Comparison of ENCODE assay signal across 11 mouse cellular contexts in the genomic region with DNA sequence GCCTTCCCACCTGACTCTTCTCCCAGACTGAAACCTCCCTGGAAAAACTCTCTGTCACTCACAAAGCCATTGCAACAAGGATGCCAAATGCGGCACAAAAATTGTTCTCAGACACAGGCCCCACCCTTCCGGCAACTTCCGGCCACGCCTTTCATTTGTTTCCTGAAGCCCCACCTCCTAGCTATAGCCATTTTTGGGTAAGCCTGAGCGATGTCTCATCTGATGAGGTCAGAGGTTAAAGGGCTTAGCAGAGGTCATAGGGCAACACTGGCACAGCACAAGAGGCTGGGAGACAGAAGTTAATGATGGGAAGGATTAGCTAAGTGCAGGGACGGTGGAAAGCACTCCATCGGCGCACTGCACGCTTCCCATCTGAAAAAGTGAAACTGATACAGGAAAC. TPM values are rescaled to one million over a fixed set of nuclear protein-coding genes. Genes with fewer than 3 reads are reported as not detected.
A peak's percentile ranks its signal among the peaks of the same experiment; 100 is the strongest.
DNase-seq lines count a peak whose midpoint lies in the region; ATAC-seq and TF ChIP-seq lines count a peak whose summit lies in the region.
"Had no signal": no experiment of that assay in that cellular context is flagged by ENCODE, and none has a peak within 500 bp of the region (broad histone marks: within the 10 kb centered on the region; RNA-seq: fewer than 3 reads in every experiment).

No protein-coding gene starts in this region.

- peaks cover 17% of the 10 kb centered on the region for H3K27me3 ChIP-seq in heart, embryonic 16.5 days (ENCODE audit: control insufficient read depth, insufficient read depth, low read length)
- H3K27me3 ChIP-seq in limb, embryonic 13.5 days: no peaks in the 10 kb centered on the region

- H3K36me3 ChIP-seq in heart, embryonic 16.5 days (ENCODE audit: control insufficient read depth, insufficient read depth): no peaks in the 10 kb centered on the region
- H3K36me3 ChIP-seq in limb, embryonic 13.5 days: peaks cover 57% of the 10 kb centered on the region

- no peak overlapping the region for H3K27ac ChIP-seq in heart, embryonic 16.5 days (ENCODE audit: low read length)
- H3K27ac ChIP-seq in limb, embryonic 13.5 days: no peak overlapping the region
- H3K27ac ChIP-seq in left cerebral cortex, adult 2 months: no peak overlapping the region

- intact Hi-C loops in left cerebral cortex, adult 2 months (cut with DNase I): no loop called here

- 58% methylated on average over 9 of the region's 9 CpGs for WGBS in heart, embryonic 16.5 days
- 49% methylated on average over 9 of the region's 9 CpGs for WGBS in limb, embryonic 13.5 days

- H3K4me1 ChIP-seq in heart, embryonic 16.5 days (ENCODE audit: control insufficient read depth, insufficient read depth, low read length): no peaks in the 10 kb centered on the region
- peaks cover 31% of the 10 kb centered on the region for H3K4me1 ChIP-seq in limb, embryonic 13.5 days

- ATAC-seq in heart, embryonic 16.5 days (replicated peaks; ENCODE audit: extremely low read depth, insufficient read depth, low FRiP score): no peak
- no peak for ATAC-seq in limb, embryonic 13.5 days (ENCODE audit: low FRiP score, low read depth)
- peak; percentile 48 for ATAC-seq in megakaryocyte, adult 5-6 weeks (ENCODE audit: poor library complexity, severe bottlenecking)

- no peak for DNase-seq in heart, adult 8-10 months (ENCODE audit: low spot score)
- peak; percentile 62 for DNase-seq in ZHBTc4 (ENCODE audit: low read depth, low spot score)
- no peak for DNase-seq in testis, postnatal 14 days (ENCODE audit: low spot score)
- DNase-seq in heart, postnatal 4 days: no peak
- DNase-seq in left cerebral cortex, adult 2 months (ENCODE audit: extremely low spot score in 1 of 2, low spot score in 2 of 2): no peak
- DNase-seq: cerebellum, postnatal 10 days had no signal

- H3K4me2 ChIP-seq in heart, embryonic 16.5 days (ENCODE audit: low read depth, low read length): 0 out of 2 replicates have a peak overlapping the region, but pooled peaks have one; percentile 18
- peak overlapping the region; percentile 32; the same call in 1 of the 2 replicates for H3K4me2 ChIP-seq in limb, embryonic 13.5 days (replicated peaks)

- no peak for TF ChIP-seq CTCF in left cerebral cortex, adult 2 months (IDR thresholded peaks at IDR 0.05)

- H3K9ac ChIP-seq in heart, embryonic 16.5 days (ENCODE audit: low read length): no peak overlapping the region
- H3K9ac ChIP-seq in limb, embryonic 13.5 days: no peak overlapping the region

- no peak overlapping the region for H3K4me3 ChIP-seq in heart, embryonic 16.5 days (ENCODE audit: low read length)
- H3K4me3 ChIP-seq in limb, embryonic 13.5 days: no peak overlapping the region
- no peak overlapping the region for H3K4me3 ChIP-seq in left cerebral cortex, adult 2 months
- H3K4me3 ChIP-seq: hindbrain, embryonic 10.5 days had no signal

- H3K9me3 ChIP-seq in heart, embryonic 16.5 days (replicated peaks; ENCODE audit: control insufficient read depth, low read length): no peaks in the 10 kb centered on the region
- H3K9me3 ChIP-seq in limb, embryonic 13.5 days: no peaks in the 10 kb centered on the region
- H3K9me3 ChIP-seq: hindbrain, embryonic 10.5 days had no signal

RNA-seq across cellular contexts. Expression of a gene that starts 12.4 kb away (rescaled TPM):
- 5.4 and 6.4 TPM in 2 replicates for polyA plus RNA-seq in heart, embryonic 16.5 days (2015; fragmentation: Nextera tagmentation; extraction: Ambion mirVana)
- 1 to 10 TPM; 1.9 to 3.7 (median 2.6) TPM for total RNA-seq in heart, adult 8-10 months (2022)
- 223 TPM in 2 replicates for polyA plus RNA-seq in limb, embryonic 13.5 days (2015; fragmentation: Nextera tagmentation; extraction: Ambion mirVana)
- 0.16 and 0.27 TPM in 2 replicates for total RNA-seq in megakaryocyte, adult 5-6 weeks (2015)
- total RNA-seq in megakaryocyte, adult 5-6 weeks (2017): not detected in 2 replicates
- 1 to 10 TPM; 2.7 to 3.8 TPM for total RNA-seq in heart, postnatal 4 days (2021)
- 10 to 100 TPM in 1 of 2 experiments, 1 to 10 TPM in 1; 6.5 to 11.9 TPM for total RNA-seq in left cerebral cortex, adult 2 months (2021)

RNA-seq across cellular contexts. Expression of a gene that starts 41.8 kb away (rescaled TPM):
- polyA plus RNA-seq in heart, embryonic 16.5 days (2015; fragmentation: Nextera tagmentation; extraction: Ambion mirVana): 1,916 and 1,999 TPM in 2 replicates
- 1,000 to 10,000 TPM; 6,025 to 7,484 (median 6,750) TPM for total RNA-seq in heart, adult 8-10 months (2022)
- polyA plus RNA-seq in limb, embryonic 13.5 days (2015; fragmentation: Nextera tagmentation; extraction: Ambion mirVana): 24.3 and 27.4 TPM in 2 replicates
- not detected in 2 replicates for total RNA-seq in megakaryocyte, adult 5-6 weeks (2015)
- 0.28 and 0.33 TPM in 2 replicates for total RNA-seq in megakaryocyte, adult 5-6 weeks (2017)
- total RNA-seq in heart, postnatal 4 days (2021): 1,000 to 10,000 TPM; 6,197 to 6,868 TPM
- 100 to 1,000 TPM; 124 to 126 TPM for total RNA-seq in left cerebral cortex, adult 2 months (2021)

RNA-seq across cellular contexts. Expression of a gene that starts 41.9 kb away (rescaled TPM):
- polyA plus RNA-seq in heart, embryonic 16.5 days (2015; fragmentation: Nextera tagmentation; extraction: Ambion mirVana): 1.1 and 1.4 TPM in 2 replicates
- under 1 TPM in 1 of 4 experiments, not detected in 3; 0.91 TPM for total RNA-seq in heart, adult 8-10 months (2022)
- polyA plus RNA-seq in limb, embryonic 13.5 days (2015; fragmentation: Nextera tagmentation; extraction: Ambion mirVana): not detected in 2 replicates
- not detected in 2 replicates for total RNA-seq in megakaryocyte, adult 5-6 weeks (2015)
- not detected in 2 replicates for total RNA-seq in megakaryocyte, adult 5-6 weeks (2017)
- under 1 TPM; 0.59 to 0.60 TPM for total RNA-seq in heart, postnatal 4 days (2021)
- total RNA-seq in left cerebral cortex, adult 2 months (2021): 1 to 10 TPM; 1.0 to 2.3 TPM
- polyA plus RNA-seq: hindbrain, embryonic 10.5 days had no signal

RNA-seq across cellular contexts. Expression of a gene that starts 44.4 kb away (rescaled TPM):
- not detected in 2 replicates for polyA plus RNA-seq in heart, embryonic 16.5 days (2015; fragmentation: Nextera tagmentation; extraction: Ambion mirVana)
- not detected for total RNA-seq in heart, adult 8-10 months (2022)
- not detected in 2 replicates for polyA plus RNA-seq in limb, embryonic 13.5 days (2015; fragmentation: Nextera tagmentation; extraction: Ambion mirVana)
- total RNA-seq in megakaryocyte, adult 5-6 weeks (2015): not detected in 2 replicates
- not detected in 2 replicates for total RNA-seq in megakaryocyte, adult 5-6 weeks (2017)
- not detected for total RNA-seq in heart, postnatal 4 days (2021)
- not detected for total RNA-seq in left cerebral cortex, adult 2 months (2021)
- total RNA-seq: left cerebral cortex, postnatal 36 days had no signal

Comparison
In these comparisons a context has a peak if more than half of its experiments do, and no peak if none do; other contexts are left out.
1. RNA of a gene that starts 41.8 kb away (total RNA-seq): 6,025 to 7,484 TPM in heart, adult 8-10 months, 6,197 to 6,868 TPM in heart, postnatal 4 days and 124 to 126 TPM in left cerebral cortex, adult 2 months; 0.28 to 0.33 TPM in megakaryocyte, adult 5-6 weeks; every median in the first group is over 10 times any median in the second.